Mouse (Mus musculus) bone marrow, adult 2 months (tissue): Measurements from ENCODE around the gene Gm10945.

Source experiments
- CTCF ChIP-seq: fragments of 200-500 bp; IDR thresholded peaks from 2 replicates; pipeline ENCODE4 v1.5.1; 2011; ENCODE audit warnings: low read length, control low read depth; ENCODE audit not compliant: control insufficient read depth, insufficient read depth
- POLR2A ChIP-seq: fragments of 200-500 bp; IDR thresholded peaks from 2 replicates; pipeline ENCODE4 v1.6.1; 2011; ENCODE audit warnings: low read depth, mild to moderate bottlenecking, control low read depth, low read length, borderline replicate concordance; ENCODE audit not compliant: control insufficient read depth

DNA sequence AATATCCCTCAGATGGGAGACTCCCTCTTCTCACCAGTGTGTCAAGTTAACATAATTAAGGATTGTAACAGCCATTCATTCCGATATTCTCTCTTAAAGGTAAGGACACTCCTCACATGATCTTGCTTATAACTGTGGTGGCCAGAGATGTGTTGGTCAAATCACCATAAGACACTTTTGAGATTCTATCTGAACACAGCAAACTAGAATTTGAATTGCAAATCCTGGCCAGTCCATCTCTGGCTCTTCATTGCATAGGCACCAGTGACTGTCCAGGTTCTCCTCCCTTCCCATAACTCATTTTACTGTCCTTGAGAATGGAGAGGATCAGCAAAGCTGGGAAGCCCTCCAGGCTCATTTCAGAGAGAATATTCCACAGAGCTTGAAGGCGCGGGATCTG lies 3.4 kb downstream of the Gm10945 start, which contains the start of gene Oprm1:
- TF ChIP-seq CTCF (no peak), POLR2A (no peak)
